Mouse (Mus musculus) forebrain, embryonic 11.5 days (tissue): ENCODE data around the gene Rhot1. TPM values are rescaled to one million over a fixed set of nuclear protein-coding genes. Genes with fewer than 3 reads are reported as not detected.

Experiments used
- ATAC-seq: fragments of 200-750 bp; cut with Nextera tagmentation; replicated peaks from 2 replicates; pipeline ENCODE4 v1.8.0; 2017; ENCODE audit warnings: moderate TSS enrichment; ENCODE audit not compliant: low FRiP score
- DNase-seq: peaks from one replicate; pipeline ENCODE4 v3.0.0-alpha.2; 2017; ENCODE audit warnings: low spot score
- H3K27ac ChIP-seq: fragments of 300-500 bp; sonication (generic); 2 replicates; pipeline ENCODE4 v1.5.1; 2014; ENCODE audit warnings: low read depth, low read length
- H3K27me3 ChIP-seq: fragments of 300-500 bp; sonication (generic); 2 replicates; pipeline ENCODE4 v1.6.1; 2014; ENCODE audit warnings: mild to moderate bottlenecking, low read length, mixed read lengths; ENCODE audit not compliant: control insufficient read depth, insufficient read depth
- H3K36me3 ChIP-seq: fragments of 300-500 bp; sonication (generic); 2 replicates; pipeline ENCODE4 v1.6.1; 2014; ENCODE audit warnings: mild to moderate bottlenecking, low read length, moderate library complexity, mixed read lengths; ENCODE audit not compliant: control insufficient read depth, insufficient read depth
- H3K4me1 ChIP-seq: fragments of 300-500 bp; sonication (generic); replicated peaks from 2 replicates; pipeline ENCODE4 v1.6.1; 2014; ENCODE audit warnings: low read length, mixed read lengths; ENCODE audit not compliant: control insufficient read depth, insufficient read depth
- H3K4me2 ChIP-seq: fragments of 300-500 bp; sonication (generic); 2 replicates; pipeline ENCODE4 v1.6.1; 2014; ENCODE audit warnings: low read depth, mild to moderate bottlenecking, low read length, moderate library complexity, mixed read lengths; ENCODE audit not compliant: severe bottlenecking
- H3K4me3 ChIP-seq: fragments of 300-500 bp; sonication (generic); 2 replicates; pipeline ENCODE4 v1.5.1; 2014; ENCODE audit warnings: low read depth, low read length
- H3K9ac ChIP-seq: fragments of 300-500 bp; sonication (generic); 2 replicates; pipeline ENCODE4 v1.6.1; 2014; ENCODE audit warnings: low read length
- H3K9me3 ChIP-seq: fragments of 300-500 bp; sonication (generic); 2 replicates; pipeline ENCODE4 v1.6.1; 2016; ENCODE audit warnings: low read length, mixed read lengths; ENCODE audit not compliant: control insufficient read depth
- WGBS: fragments of 180-500 bp; shearing (Covaris S2); extraction: QIAGEN DNeasy Blood & Tissue Kit; methylation state at CpG from one replicate; pipeline ENCODE4 v1.1.7; 2014; 5-methylcytosine and 5-hydroxymethylcytosine counted together
- polyA plus RNA-seq: library from polyadenylated mRNA; unstranded; fragments of >200 nt; fragmentation: Nextera tagmentation; extraction: Ambion mirVana; gene quantifications from 2 replicates; pipeline ENCODE4 v1.2.1, GENCODE M21; 2014

The Rhot1 gene
- polyA plus RNA-seq, 1 experiment from 2014 or later = 73.7 TPM

DNA sequence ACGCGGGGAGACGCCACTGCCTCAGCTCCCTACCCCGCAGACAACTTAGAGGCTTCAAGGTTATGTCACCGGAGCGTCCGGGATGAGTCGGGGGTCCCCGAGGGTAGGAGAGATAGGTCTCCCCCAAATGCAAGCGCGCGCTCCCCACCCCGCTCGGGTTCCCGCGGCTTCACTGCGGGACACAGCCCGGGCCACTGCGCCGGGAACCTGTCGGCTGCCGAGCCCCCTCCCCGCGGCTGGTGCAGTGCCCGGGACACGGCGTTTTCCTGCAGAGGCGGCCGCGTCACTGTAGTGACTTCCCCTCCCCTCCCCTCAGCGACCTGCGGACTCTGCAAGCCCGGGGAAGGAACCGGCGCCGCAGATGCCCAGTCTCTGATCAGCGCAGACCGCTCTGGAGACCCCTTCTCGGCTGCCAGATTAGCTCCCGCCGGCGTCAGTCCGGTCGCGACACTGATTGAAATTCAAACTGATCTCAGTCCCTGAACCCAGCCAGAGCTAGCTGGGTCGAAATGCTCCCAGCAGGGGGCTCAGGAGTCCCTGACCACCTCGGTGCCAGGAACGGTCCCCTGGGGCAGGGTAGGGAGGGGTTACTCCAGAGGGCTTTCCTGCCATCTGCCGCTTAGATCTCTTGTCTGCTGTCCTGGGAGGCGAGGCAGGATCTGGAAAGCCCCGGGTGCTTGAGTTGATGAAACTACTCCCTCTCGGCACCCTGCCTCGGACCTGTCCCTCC is 92.7 kb downstream of the Rhot1 start:
- no peaks in the 10 kb centered on the region for H3K36me3 ChIP-seq
- peak overlapping the region; percentile 96 for H3K4me2 ChIP-seq
- no peaks in the 10 kb centered on the region for H3K9me3 ChIP-seq
- DNase-seq (peak; percentile 81), ATAC-seq (peak; percentile 60)
- H3K9ac ChIP-seq = peak overlapping the region; percentile 75
- under 1% methylated on average over 47 of the region's 53 CpGs for WGBS
- peak overlapping the region; percentile 70 for H3K4me3 ChIP-seq
- peak overlapping the region; percentile 53 for H3K27ac ChIP-seq
- H3K4me1 ChIP-seq = peaks cover 4% of the 10 kb centered on the region; the same call in 1 of the 2 replicates
- H3K27me3 ChIP-seq = peaks cover 11% of the 10 kb centered on the region; the same call in 1 of the 2 replicates

DNA sequence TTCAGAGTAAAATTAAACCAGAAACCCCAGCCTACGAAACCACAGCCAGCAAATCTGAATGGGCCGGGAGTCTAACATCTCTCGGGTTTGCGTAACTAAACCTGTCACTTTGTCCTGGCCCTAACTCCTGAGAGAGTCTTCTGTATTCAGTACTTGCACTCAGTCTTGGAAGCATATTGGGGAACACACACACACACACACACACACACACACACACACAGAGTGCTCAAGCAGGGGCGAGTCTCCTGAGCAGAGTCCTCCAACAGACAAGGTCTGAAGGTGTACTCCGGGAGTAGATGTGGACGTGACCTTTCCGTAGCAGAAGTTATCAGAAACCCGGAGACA is 93.2 kb downstream of the Rhot1 start:
- peak overlapping the region; percentile 96 for H3K4me2 ChIP-seq
- H3K9ac ChIP-seq = peak overlapping the region; percentile 75
- H3K4me3 ChIP-seq = peak overlapping the region; percentile 70
- 3% methylated on average over 9 of the region's 9 CpGs for WGBS
- H3K9me3 ChIP-seq = no peaks in the 10 kb centered on the region
- ATAC-seq (no peak), DNase-seq (no peak)
- H3K4me1 ChIP-seq = peaks cover 4% of the 10 kb centered on the region; the same call in 1 of the 2 replicates
- no peaks in the 10 kb centered on the region for H3K36me3 ChIP-seq
- peak overlapping the region; percentile 53 for H3K27ac ChIP-seq
- peaks cover 11% of the 10 kb centered on the region; the same call in 1 of the 2 replicates for H3K27me3 ChIP-seq

DNA sequence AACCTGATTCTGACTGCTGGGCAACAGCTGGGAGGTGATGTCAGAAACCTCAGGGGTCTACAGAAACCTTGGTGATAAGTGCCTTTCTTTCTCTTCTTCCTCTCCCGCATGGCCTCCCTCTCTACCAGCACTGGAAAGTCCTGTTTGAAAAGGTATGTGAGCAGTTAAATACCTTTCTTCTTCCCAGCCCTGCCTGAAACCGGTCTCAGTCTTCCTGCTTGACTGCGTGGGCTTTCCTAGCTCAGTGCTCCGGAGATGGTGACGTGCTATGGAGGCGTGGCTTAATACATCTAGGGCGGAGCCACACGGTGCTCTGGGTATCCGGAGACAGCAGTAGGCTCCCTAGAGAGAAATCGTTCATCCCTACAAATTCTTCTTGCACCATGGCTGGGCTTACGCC is 93.7 kb downstream of the Rhot1 start:
- ATAC-seq = peak; percentile 77
- Histone ChIP-seq H3K4me3 (peak overlapping the region; percentile 70), H3K27me3 (peaks cover 11% of the 10 kb centered on the region; the same call in 1 of the 2 replicates), H3K27ac (no peak overlapping the region), H3K4me1 (peaks cover 4% of the 10 kb centered on the region; the same call in 1 of the 2 replicates), H3K9me3 (no peaks in the 10 kb centered on the region), H3K9ac (peak overlapping the region; percentile 75; the same call in 1 of the 2 replicates), H3K36me3 (no peaks in the 10 kb centered on the region), H3K4me2 (peak overlapping the region; percentile 96)
- 1% methylated on average over 11 of the region's 11 CpGs for WGBS
- peak; percentile 81 for DNase-seq

DNA sequence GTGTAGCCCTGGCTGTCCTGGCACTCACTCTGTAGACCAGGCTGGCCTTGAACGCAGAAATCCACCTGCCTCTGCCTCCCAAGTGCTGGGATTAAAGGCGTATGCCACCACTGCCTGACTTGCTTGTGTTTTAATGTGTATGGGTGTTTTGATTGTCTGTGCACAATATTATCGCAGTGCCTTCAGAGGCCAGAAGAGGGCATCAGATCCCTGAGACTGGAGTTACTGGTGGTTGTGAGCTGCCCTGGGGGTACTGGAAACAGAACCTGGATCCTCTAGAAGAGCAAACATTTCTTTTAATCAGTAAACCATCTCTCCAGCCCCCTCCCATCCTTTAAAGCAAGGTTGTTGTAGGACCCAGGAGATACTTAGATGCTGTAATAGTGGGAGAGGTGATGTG is 94.9 kb downstream of the Rhot1 start:
- H3K4me3 ChIP-seq = no peak overlapping the region
- WGBS = 84% methylated on average over 3 of the region's 3 CpGs

DNA sequence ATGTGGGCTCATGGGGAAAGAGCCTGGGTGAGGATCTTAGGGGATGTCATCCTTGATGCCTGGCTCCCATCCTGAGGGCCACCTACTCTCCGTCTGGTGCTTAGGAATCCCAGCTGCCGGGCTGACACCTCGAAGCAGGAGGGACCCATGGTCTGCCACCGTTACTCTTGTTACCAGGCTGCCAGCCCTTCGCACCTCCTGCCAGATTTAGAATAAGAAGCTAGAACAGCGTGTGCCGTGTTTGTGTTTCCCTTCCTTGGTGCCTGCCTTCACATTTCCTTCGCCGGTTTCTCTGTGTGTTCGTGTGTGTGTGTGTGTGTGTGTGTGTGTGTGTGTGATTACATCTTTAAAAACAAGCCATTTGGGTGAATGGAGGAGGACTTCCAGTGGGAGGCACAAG is 96.0 kb downstream of the Rhot1 start:
- Histone ChIP-seq H3K4me3 (no peak overlapping the region), H3K36me3 (no peaks in the 10 kb centered on the region), H3K9ac (no peak overlapping the region), H3K4me1 (peaks cover 4% of the 10 kb centered on the region; the same call in 1 of the 2 replicates), H3K27me3 (peaks cover 7% of the 10 kb centered on the region; the same call in 1 of the 2 replicates), H3K4me2 (no peak overlapping the region), H3K27ac (no peak overlapping the region), H3K9me3 (no peaks in the 10 kb centered on the region)
- DNase-seq = no peak
- no peak for ATAC-seq
- 91% methylated on average over 10 of the region's 10 CpGs for WGBS

More for the DNA sequence above, 94.9 kb downstream of the Rhot1 start:
- no peak overlapping the region for H3K27ac ChIP-seq
- H3K36me3 ChIP-seq = no peaks in the 10 kb centered on the region
- H3K9ac ChIP-seq = no peak overlapping the region
- DNase-seq (no peak), ATAC-seq (no peak)
- peaks cover 10% of the 10 kb centered on the region; the same call in 1 of the 2 replicates for H3K27me3 ChIP-seq
- peaks cover 4% of the 10 kb centered on the region; the same call in 1 of the 2 replicates for H3K4me1 ChIP-seq
- H3K9me3 ChIP-seq = no peaks in the 10 kb centered on the region
- H3K4me2 ChIP-seq = no peak overlapping the region

DNA sequence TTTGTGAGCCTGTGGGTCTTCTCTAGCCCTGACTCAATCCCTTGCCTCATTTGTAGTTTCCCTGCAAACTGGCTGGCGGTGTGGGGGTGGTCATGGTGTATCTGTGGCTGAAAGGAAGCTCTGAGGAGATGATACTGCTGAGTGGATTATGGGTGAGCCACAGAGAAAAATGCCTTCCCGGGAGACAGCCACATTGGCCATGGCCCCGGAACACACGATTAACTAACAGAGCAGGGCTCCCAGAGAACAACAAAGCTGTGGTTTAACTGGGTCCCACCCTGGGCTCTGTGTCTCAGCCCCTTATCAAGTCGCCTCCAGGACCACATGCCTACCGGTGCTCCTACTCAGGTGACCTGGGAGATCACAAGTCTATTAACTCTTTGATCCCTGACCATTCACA is 99.7 kb downstream of the Rhot1 start:
- peaks cover 12% of the 10 kb centered on the region for H3K4me1 ChIP-seq
- H3K4me3 ChIP-seq = no peak overlapping the region
- H3K27ac ChIP-seq = no peak overlapping the region
- no peak for DNase-seq
- H3K9me3 ChIP-seq = no peaks in the 10 kb centered on the region
- no peaks in the 10 kb centered on the region for H3K36me3 ChIP-seq
- H3K9ac ChIP-seq = no peak overlapping the region
- no peak overlapping the region for H3K4me2 ChIP-seq
- H3K27me3 ChIP-seq = no peaks in the 10 kb centered on the region
- no peak for ATAC-seq
- WGBS = 71% methylated on average over 6 of the region's 6 CpGs

DNA sequence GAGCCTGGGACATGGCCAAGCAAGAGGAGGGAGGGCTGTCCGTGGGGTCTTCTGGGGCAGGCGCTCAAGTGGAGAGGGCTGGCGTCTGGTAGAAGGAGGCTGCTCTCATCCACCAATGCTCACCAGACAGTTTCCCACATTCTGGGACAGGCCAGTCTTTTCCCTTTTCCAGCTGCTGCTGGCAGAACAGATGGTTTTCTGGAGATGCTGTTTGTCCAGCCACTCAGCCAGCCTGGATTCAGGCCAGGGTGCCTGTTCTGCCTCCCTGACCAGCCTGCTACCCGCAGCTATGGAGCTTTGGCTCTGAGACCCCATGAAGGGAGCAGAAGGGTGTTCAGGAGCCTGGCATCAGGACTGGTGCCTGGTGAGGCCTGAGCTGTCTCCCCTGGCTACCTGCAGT is 102.5 kb downstream of the Rhot1 start:
- DNase-seq = no peak
- H3K27me3 ChIP-seq = no peaks in the 10 kb centered on the region
- H3K27ac ChIP-seq = no peak overlapping the region
- ATAC-seq = no peak
- H3K9me3 ChIP-seq = no peaks in the 10 kb centered on the region
- 71% methylated on average over 4 of the region's 4 CpGs for WGBS
- no peak overlapping the region for H3K4me2 ChIP-seq
- H3K36me3 ChIP-seq = no peaks in the 10 kb centered on the region
- H3K4me1 ChIP-seq = peaks cover 22% of the 10 kb centered on the region
- no peak overlapping the region for H3K4me3 ChIP-seq
- no peak overlapping the region for H3K9ac ChIP-seq

DNA sequence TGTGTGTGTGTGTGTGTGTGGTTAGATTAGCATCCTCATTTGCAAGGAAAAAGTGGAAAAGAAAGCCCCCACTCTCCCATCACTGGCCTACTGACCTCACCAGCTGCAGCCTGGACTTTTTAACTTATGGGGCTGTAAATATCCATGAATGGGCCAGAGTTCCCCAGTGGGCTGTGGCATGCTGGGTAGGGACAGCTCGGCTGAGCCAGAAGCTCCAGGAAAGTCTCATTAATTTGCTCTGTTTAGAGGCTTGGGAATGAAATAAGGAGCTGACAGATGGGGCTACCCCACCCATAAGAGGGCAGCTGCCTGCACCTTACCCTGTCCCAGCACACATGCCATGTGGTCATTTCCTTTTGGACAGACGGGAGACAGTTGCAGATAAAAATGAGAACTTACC is 103.2 kb downstream of the Rhot1 start:
- 33% methylated on average over 2 of the region's 2 CpGs for WGBS
- H3K4me3 ChIP-seq = no peak overlapping the region
- no peaks in the 10 kb centered on the region for H3K9me3 ChIP-seq
- peak; percentile 50 for ATAC-seq
- no peaks in the 10 kb centered on the region for H3K27me3 ChIP-seq
- H3K4me2 ChIP-seq = no peak overlapping the region
- no peak overlapping the region for H3K9ac ChIP-seq
- peak overlapping the region; percentile 81 for H3K27ac ChIP-seq
- H3K36me3 ChIP-seq = no peaks in the 10 kb centered on the region
- peaks cover 22% of the 10 kb centered on the region for H3K4me1 ChIP-seq
- DNase-seq = no peak

DNA sequence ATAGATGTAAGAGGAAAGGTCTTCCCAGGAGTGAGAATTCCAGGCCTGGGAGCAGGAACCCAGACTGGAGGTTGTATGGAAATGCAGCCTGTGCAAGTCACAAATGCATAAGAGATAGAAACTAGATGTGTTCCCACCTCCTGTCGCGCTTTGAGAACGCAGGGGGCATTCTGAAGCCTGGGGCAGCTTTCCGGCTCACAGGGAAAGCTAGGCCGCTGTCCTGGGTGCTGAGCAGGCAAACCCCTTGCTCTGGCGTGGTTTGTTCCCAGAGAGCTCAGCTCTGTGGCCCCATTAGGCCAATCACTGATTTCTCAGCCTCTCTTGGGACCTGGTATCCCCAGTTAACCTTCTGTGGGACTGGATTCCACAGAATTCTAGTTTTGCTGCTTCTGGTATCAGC is 103.7 kb downstream of the Rhot1 start:
- H3K9ac ChIP-seq = no peak overlapping the region
- H3K4me2 ChIP-seq = no peak overlapping the region
- no peaks in the 10 kb centered on the region for H3K9me3 ChIP-seq
- H3K27ac ChIP-seq = peak overlapping the region; percentile 81
- no peaks in the 10 kb centered on the region for H3K27me3 ChIP-seq
- WGBS = 9% methylated on average over 6 of the region's 6 CpGs
- H3K4me1 ChIP-seq = peaks cover 22% of the 10 kb centered on the region
- no peak overlapping the region for H3K4me3 ChIP-seq
- no peak for ATAC-seq
- DNase-seq = no peak
- H3K36me3 ChIP-seq = no peaks in the 10 kb centered on the region
